Mouse (Mus musculus) MEL (cell line): ENCODE results near the gene Ccdc12.

Source experiments
- CHD2 ChIP-seq: IDR thresholded peaks from 2 replicates; pipeline ENCODE4 v1.6.1; 2011; ENCODE audit warnings: low read length, improper control_type of control experiment
- CTCF ChIP-seq, 3 experiments: IDR thresholded peaks in 2 of 3; conservative IDR thresholded peaks in 1 of 3; 2 replicates each; pipeline ENCODE4 v1.5.1; 2011 to 2012; ENCODE audit warnings: low read length in 3 of 3, low read depth in 2 of 3, mild to moderate bottlenecking in 2 of 3, improper control_type of control experiment in 1 of 3, inconsistent platforms in 1 of 3, mixed read lengths in 1 of 3, moderate library complexity in 1 of 3; ENCODE audit not compliant: control insufficient read depth in 1 of 3, insufficient read depth in 1 of 3, poor library complexity in 1 of 3, severe bottlenecking in 1 of 3
- EP300 ChIP-seq, 2 experiments: IDR thresholded peaks; 2 replicates each; pipeline ENCODE4 v1.6.1; 2011; ENCODE audit warnings: improper control_type of control experiment in 2 of 2, low read length in 2 of 2, low read depth in 1 of 2, mild to moderate bottlenecking in 1 of 2
- GATA1 ChIP-seq: IDR thresholded peaks from 2 replicates; pipeline ENCODE4 v1.6.1; 2011; ENCODE audit warnings: low read depth, low read length, improper control_type of control experiment
- HCFC1 ChIP-seq: IDR thresholded peaks from 2 replicates; pipeline ENCODE4 v1.6.1; 2012; ENCODE audit warnings: low read depth, mild to moderate bottlenecking, inconsistent platforms, low read length, improper control_type of control experiment, moderate library complexity
- MAZ ChIP-seq: IDR thresholded peaks from 2 replicates; pipeline ENCODE4 v1.6.1; 2012; ENCODE audit warnings: low read depth, mild to moderate bottlenecking, inconsistent platforms, low read length, improper control_type of control experiment
- NELFE ChIP-seq: IDR thresholded peaks from 2 replicates; pipeline ENCODE4 v1.6.1; 2011; ENCODE audit warnings: low read depth, low read length, improper control_type of control experiment
- POLR2A ChIP-seq, 2 experiments: IDR thresholded peaks; 2 replicates each; pipeline ENCODE4 v1.6.1; 2011 to 2012; ENCODE audit warnings: low read length in 2 of 2, mild to moderate bottlenecking in 2 of 2, control low read depth in 1 of 2, improper control_type of control experiment in 1 of 2, low read depth in 1 of 2, moderate library complexity in 1 of 2; ENCODE audit not compliant: control insufficient read depth in 1 of 2, insufficient read depth in 1 of 2, poor library complexity in 1 of 2

DNA sequence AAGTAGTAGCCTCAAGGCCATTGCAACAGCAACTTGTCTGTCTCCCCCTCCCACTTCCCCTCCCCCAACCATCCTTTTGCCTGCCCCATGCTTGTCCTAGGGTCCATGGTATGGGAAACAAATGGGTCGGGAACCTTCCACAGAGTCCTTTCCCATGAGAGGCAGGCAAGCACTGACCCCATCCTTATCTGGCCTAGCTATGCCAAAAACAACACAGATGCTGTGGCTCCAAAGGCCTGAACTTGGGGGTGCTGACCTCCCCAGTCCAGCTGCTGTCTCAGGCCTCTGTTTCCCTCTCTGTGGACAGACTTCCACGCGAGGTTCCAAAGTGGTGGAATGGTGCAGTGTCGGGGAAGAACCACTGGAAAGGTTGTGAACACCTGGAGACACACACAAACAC lies 97.5 kb downstream of the Ccdc12 start:
- no peak for TF ChIP-seq NELFE
- TF ChIP-seq POLR2A (IDR thresholded peaks at IDR 0.05; ENCODE audit: control insufficient read depth in 1 of 2, insufficient read depth in 1 of 2, low read depth in 1 of 2, low read length in 2 of 2, poor library complexity in 1 of 2) = no peak
- no peak for TF ChIP-seq CHD2
- TF ChIP-seq GATA1 = no peak
- TF ChIP-seq MAZ = no peak
- no peak for TF ChIP-seq HCFC1
- no peak for TF ChIP-seq CTCF (IDR thresholded peaks at IDR 0.05 in 2 of 3, conservative IDR thresholded peaks at IDR 0.05 in 1 of 3; ENCODE audit: control insufficient read depth in 1 of 3, insufficient read depth in 1 of 3, low read depth in 2 of 3, low read length in 3 of 3, poor library complexity in 1 of 3, severe bottlenecking in 1 of 3)
- no peak for TF ChIP-seq EP300 (IDR thresholded peaks at IDR 0.05; ENCODE audit: low read depth in 1 of 2, low read length in 2 of 2)
